Mouse (Mus musculus) ES-Bruce4 (cell line): ENCODE measurements around the gene Nr1h4. TPM values are rescaled to one million over a fixed set of nuclear protein-coding genes. Genes with fewer than 3 reads are reported as not detected.

Experiments
- H3K27ac ChIP-seq: 2 replicates; pipeline ENCODE4 v1.5.1; 2012; ENCODE audit warnings: low read length, inconsistent platforms; ENCODE audit not compliant: insufficient read depth
- H3K27me3 ChIP-seq: 2 replicates; pipeline ENCODE4 v1.6.1; 2012; ENCODE audit warnings: mild to moderate bottlenecking, low read length, inconsistent platforms; ENCODE audit not compliant: control insufficient read depth, poor library complexity, insufficient read depth, severe bottlenecking
- H3K36me3 ChIP-seq: 2 replicates; pipeline ENCODE4 v1.6.1; 2012; ENCODE audit warnings: inconsistent platforms, mild to moderate bottlenecking, low read length, moderate library complexity; ENCODE audit not compliant: control insufficient read depth, poor library complexity, insufficient read depth, severe bottlenecking
- H3K4me1 ChIP-seq: one replicate; pipeline ENCODE4 v1.8.1; 2011; ENCODE audit warnings: low read length; ENCODE audit not compliant: control insufficient read depth, insufficient read depth
- H3K4me3 ChIP-seq: 2 replicates; pipeline ENCODE4 v1.5.1; 2011; ENCODE audit warnings: low read depth, mild to moderate bottlenecking, low read length
- H3K9ac ChIP-seq: 2 replicates; pipeline ENCODE4 v1.6.1; 2012; ENCODE audit warnings: low read depth, mild to moderate bottlenecking, inconsistent platforms; ENCODE audit not compliant: poor library complexity, severe bottlenecking
- H3K9me3 ChIP-seq: replicated peaks from 2 replicates; pipeline ENCODE4 v1.6.1; 2012; ENCODE audit warnings: mild to moderate bottlenecking, low read length, inconsistent platforms; ENCODE audit not compliant: control insufficient read depth, poor library complexity, insufficient read depth, severe bottlenecking
- CTCF ChIP-seq: IDR thresholded peaks from one replicate; pipeline ENCODE4 v1.8.1; 2011; ENCODE audit warnings: low read depth, low read length
- EP300 ChIP-seq: IDR thresholded peaks from 2 replicates; pipeline ENCODE4 v1.6.1; 2011; ENCODE audit warnings: low read depth, low read length; ENCODE audit not compliant: insufficient read depth
- POLR2A ChIP-seq: IDR thresholded peaks from one replicate; pipeline ENCODE4 v1.8.1; 2011; ENCODE audit warnings: low read length; ENCODE audit not compliant: insufficient read depth
- polyA plus RNA-seq: library from polyadenylated mRNA; stranded (reverse); fragments of >200 nt; gene quantifications from 2 replicates; pipeline ENCODE4 v1.2.4, GENCODE M21; 2011; ENCODE audit warnings: low read depth; ENCODE audit not compliant: missing spikeins, insufficient read depth, insufficient read length

Nr1h4 gene
- polyA plus RNA-seq, 1 experiment, result not detected

DNA sequence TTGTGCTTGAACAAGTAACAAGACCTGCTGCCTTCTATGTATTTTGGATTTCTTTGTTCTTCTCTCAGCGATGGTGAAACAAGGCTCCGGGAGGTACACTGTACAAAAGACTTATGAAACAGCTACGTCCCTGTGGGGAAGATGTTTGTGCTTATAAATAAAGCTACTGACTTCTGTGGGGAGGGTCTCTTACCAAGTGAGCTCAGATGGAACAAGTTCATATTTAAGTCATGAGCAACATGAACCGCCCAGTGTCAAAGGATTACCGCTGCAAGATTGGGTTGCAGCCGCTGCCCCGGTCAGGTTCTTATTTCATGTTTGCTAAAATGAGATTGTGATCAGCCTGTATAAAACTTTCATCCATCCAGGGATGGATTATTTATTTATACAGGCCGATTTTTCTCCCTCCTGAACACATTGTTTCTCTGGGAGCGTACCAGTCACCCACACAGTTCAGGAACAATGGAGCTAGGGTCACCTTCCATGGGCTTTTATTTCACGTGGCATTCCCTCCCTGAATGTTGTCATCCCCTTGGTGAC, 51.2 kb downstream of the Nr1h4 start:
- H3K4me3 ChIP-seq, result no peak overlapping the region
- H3K9me3 ChIP-seq, result no peaks in the 10 kb centered on the region
- H3K4me1 ChIP-seq, result no peaks in the 10 kb centered on the region
- no peak overlapping the region for H3K27ac ChIP-seq
- TF ChIP-seq EP300 (no peak), CTCF (no peak), POLR2A (no peak)
- no peak overlapping the region for H3K9ac ChIP-seq
- no peaks in the 10 kb centered on the region for H3K36me3 ChIP-seq
- H3K27me3 ChIP-seq, result no peaks in the 10 kb centered on the region; the same call in 1 of the 2 replicates

DNA sequence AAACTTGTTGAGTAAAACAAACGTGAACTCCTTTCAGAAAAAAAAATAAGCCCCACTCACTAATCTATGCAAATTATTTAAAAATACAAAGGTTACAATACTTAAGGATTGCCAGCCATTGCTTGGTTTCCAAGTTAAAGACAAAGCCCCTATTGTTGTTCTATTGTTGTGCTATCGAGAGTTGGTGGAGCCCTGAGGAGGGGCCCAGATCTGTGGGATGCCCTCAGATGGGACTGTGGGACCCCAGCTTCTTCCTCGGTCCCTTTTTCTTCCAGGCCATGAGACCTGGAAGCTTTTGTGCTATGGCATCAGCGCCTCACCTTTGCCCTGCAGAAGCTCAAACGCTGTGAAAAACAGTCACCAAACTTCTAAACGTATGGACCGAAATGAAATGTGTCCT, 51.7 kb downstream of the Nr1h4 start:
- Histone ChIP-seq H3K4me3 (no peak overlapping the region), H3K27ac (no peak overlapping the region), H3K27me3 (no peaks in the 10 kb centered on the region; the same call in 1 of the 2 replicates), H3K9me3 (no peaks in the 10 kb centered on the region), H3K36me3 (no peaks in the 10 kb centered on the region), H3K9ac (no peak overlapping the region), H3K4me1 (no peaks in the 10 kb centered on the region)
- TF ChIP-seq CTCF, result no peak
- no peak for TF ChIP-seq POLR2A
- TF ChIP-seq EP300, result no peak

DNA sequence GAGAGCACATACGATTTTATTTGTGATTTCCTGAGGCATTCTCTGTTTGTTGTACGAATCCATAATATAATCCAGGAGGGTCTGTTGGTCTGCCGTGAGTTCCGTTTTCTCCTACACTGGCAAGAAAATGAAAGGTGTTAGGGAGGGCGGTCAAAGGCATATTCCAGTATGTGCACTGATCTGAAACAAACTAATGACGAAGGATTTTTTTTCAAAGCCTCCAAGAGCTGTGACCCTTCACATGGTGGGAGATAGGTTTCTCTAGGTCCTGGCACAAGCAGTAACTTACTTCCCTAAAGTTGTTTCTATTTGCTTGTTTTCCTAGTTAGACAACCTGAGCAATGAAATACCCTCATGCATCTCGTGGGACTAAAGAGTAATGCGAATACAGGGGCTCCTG, 54.6 kb downstream of the Nr1h4 start:
- Histone ChIP-seq H3K9ac (no peak overlapping the region), H3K27me3 (no peaks in the 10 kb centered on the region; the same call in 1 of the 2 replicates), H3K27ac (no peak overlapping the region), H3K9me3 (no peaks in the 10 kb centered on the region), H3K4me1 (no peaks in the 10 kb centered on the region), H3K36me3 (no peaks in the 10 kb centered on the region), H3K4me3 (no peak overlapping the region)
- TF ChIP-seq EP300, result no peak
- TF ChIP-seq CTCF, result no peak

DNA sequence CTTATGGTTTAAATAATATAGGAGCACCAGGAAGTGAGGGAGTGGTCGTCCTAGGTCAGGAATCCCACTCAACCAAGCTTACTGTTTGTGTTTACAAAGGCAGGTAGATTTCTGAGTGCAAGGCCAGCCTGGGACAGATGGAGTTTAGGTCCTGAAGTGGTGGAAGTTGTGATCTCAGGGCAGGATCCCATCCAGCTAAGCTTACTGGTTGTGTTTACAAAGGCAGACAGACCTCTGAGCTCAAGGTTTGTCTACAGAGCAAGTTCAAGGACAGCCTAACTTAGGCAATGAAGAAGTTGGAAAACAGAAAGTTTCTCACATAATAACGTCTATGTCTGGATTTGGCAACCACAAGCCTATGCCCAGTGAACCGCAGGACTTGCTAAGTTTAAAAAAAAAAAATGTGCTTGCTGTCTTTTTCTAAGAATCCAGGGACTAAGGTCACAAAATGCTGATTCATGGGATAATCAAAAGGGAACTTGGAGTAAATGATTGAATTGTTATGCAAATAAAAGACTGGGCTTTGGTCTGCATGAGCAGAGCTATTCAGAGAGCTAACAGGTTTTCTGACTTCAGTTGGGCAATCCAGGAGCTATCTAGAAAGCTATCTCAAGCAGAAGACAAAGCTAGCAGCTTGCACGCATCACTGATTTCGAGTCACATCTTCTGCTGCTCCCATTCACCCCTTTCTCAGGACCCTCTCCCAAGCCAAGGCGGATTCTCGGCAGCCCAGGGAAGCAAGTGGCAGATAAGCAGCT, 62.6 kb downstream of the Nr1h4 start:
- no peaks in the 10 kb centered on the region for H3K27me3 ChIP-seq
- no peak for TF ChIP-seq EP300
- TF ChIP-seq CTCF, result no peak
- no peak for TF ChIP-seq POLR2A
- H3K4me1 ChIP-seq, result no peaks in the 10 kb centered on the region
- peaks cover 6% of the 10 kb centered on the region; the same call in 1 of the 2 replicates for H3K9me3 ChIP-seq
- peak overlapping the region; percentile 71 for H3K27ac ChIP-seq
- no peak overlapping the region for H3K4me3 ChIP-seq
- no peaks in the 10 kb centered on the region for H3K36me3 ChIP-seq
- no peak overlapping the region for H3K9ac ChIP-seq

DNA sequence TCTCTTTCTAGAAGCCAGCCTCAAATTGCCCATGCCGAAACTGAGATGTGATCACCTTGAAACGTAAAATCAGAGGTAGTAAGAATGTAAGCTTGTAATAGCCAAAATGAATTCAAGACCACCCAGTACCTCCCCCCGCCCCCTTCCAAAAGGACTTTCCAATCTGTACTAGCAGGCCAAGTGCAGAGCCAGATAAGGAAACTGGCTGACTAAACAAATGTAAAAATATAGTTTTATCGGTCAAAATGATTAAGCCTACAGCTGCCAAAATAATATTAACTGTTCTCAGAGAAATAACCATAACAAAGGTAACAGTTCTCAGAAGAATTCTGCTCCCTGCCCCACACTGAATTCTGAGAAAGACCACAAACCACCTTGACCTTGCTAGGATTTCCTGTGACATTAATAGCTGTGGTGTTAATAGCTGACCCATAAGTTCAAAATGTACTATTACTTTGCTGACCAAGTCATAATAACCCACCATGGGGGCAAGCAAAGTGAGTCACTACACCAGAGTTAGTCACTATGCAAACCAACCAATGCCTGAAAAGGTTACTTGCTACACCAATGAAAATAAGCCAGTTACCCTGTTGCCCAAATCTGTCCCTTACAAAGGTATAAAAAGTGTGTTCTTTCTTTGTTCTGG, 68.5 kb downstream of the Nr1h4 start:
- Histone ChIP-seq H3K4me3 (no peak overlapping the region), H3K27ac (no peak overlapping the region), H3K9me3 (peaks cover 2% of the 10 kb centered on the region; the same call in 1 of the 2 replicates), H3K27me3 (no peaks in the 10 kb centered on the region), H3K4me1 (no peaks in the 10 kb centered on the region), H3K36me3 (no peaks in the 10 kb centered on the region), H3K9ac (no peak overlapping the region)
- TF ChIP-seq CTCF (no peak), POLR2A (no peak), EP300 (no peak)

DNA sequence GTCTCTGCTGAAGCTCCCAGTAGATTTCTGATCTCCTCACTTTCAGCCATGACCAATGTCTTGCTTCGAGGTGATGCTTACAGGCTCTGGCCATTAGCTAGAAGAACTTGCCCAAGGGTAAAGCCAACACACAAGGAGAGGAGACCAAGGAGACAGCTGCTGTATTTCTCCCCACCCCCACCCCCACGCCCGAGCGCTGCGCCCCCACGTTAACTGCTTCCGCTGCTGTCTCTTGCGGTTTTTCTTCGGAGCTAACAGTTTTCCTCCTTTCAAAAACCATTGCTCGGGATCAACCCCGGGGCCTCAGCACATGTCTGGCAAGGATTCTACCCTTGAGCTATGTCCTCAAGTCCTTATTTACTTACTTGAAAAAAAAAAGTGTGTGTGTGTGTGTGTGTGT, 70.5 kb downstream of the Nr1h4 start:
- Histone ChIP-seq H3K9me3 (no peaks in the 10 kb centered on the region), H3K36me3 (no peaks in the 10 kb centered on the region), H3K4me1 (no peaks in the 10 kb centered on the region), H3K27me3 (no peaks in the 10 kb centered on the region; the same call in 1 of the 2 replicates), H3K4me3 (no peak overlapping the region), H3K9ac (no peak overlapping the region), H3K27ac (no peak overlapping the region)
- no peak for TF ChIP-seq EP300
- no peak for TF ChIP-seq CTCF
- no peak for TF ChIP-seq POLR2A
